Mouse (Mus musculus) retina, postnatal 7 days (tissue): ENCODE data around the gene Olfr346.

Experiments used
- DNase-seq: peaks from one replicate; pipeline ENCODE4 v3.0.0-alpha.2; 2012; ENCODE audit warnings: low read depth, low spot score

Gene Olfr346

GRCm38 (mm10) chr2:36685488-36685887, at the start of gene Olfr346:
Gene Olfr346 (plus strand): TSS chr2:36685788.
- no peak for DNase-seq

GRCm38 (mm10) chr2:36639741-36640140, 45.8 kb upstream of the Olfr346 start, which contains the start of gene Olfr345:
Gene Olfr345 (plus strand): TSS chr2:36640041.
- DNase-seq = no peak

GRCm38 (mm10) chr2:36731602-36732001, 46.0 kb downstream of the Olfr346 start, which contains the start of gene Olfr347:
Gene Olfr347 (plus strand): TSS chr2:36731902.
- no peak for DNase-seq

- no peak for DNase-seq
Measured at GRCm38 (mm10) chr2:36736226-36736625, 50.6 kb downstream of the Olfr346 start.
